Mouse (Mus musculus) hindbrain, embryonic 15.5 days (tissue): ENCODE measurements around the gene Nbr1. TPM values are rescaled to one million over a fixed set of nuclear protein-coding genes. Genes with fewer than 3 reads are reported as not detected.
"Not testable (repeated sequence)": the region's sequence is repeated elsewhere in the genome, so short reads cannot be mapped to it uniquely, and the experiment has no call there.

ENCODE experiments used
- ATAC-seq: fragments of 200-750 bp; cut with Nextera tagmentation; 2 replicates; pipeline ENCODE4 v1.8.0; 2017; ENCODE audit warnings: low read depth, moderate number of reproducible peaks, moderate TSS enrichment; ENCODE audit not compliant: low FRiP score
- H3K27ac ChIP-seq: fragments of 300-500 bp; sonication (generic); replicated peaks from 2 replicates; pipeline ENCODE4 v1.5.1; 2015; ENCODE audit warnings: mild to moderate bottlenecking, inconsistent platforms
- H3K27me3 ChIP-seq: fragments of 300-500 bp; sonication (generic); 2 replicates; pipeline ENCODE4 v1.6.1; 2015; ENCODE audit warnings: control low read depth, inconsistent platforms
- H3K36me3 ChIP-seq: fragments of 300-500 bp; sonication (generic); 2 replicates; pipeline ENCODE4 v1.6.1; 2015; ENCODE audit warnings: control low read depth, inconsistent platforms
- H3K4me1 ChIP-seq: fragments of 300-500 bp; sonication (generic); replicated peaks from 2 replicates; pipeline ENCODE4 v1.6.1; 2015; ENCODE audit warnings: control low read depth, inconsistent platforms
- H3K4me2 ChIP-seq: fragments of 300-500 bp; sonication (generic); 2 replicates; pipeline ENCODE4 v1.6.1; 2015; ENCODE audit warnings: moderate library complexity, mild to moderate bottlenecking, inconsistent platforms
- H3K4me3 ChIP-seq: fragments of 300-500 bp; sonication (generic); 2 replicates; pipeline ENCODE4 v1.5.1; 2015; ENCODE audit warnings: mild to moderate bottlenecking, inconsistent platforms
- H3K9ac ChIP-seq: fragments of 300-500 bp; sonication (generic); 2 replicates; pipeline ENCODE4 v1.6.1; 2015; ENCODE audit warnings: inconsistent platforms
- H3K9me3 ChIP-seq: fragments of 300-500 bp; sonication (generic); 2 replicates; pipeline ENCODE4 v1.6.1; 2016; ENCODE audit warnings: control low read depth, inconsistent platforms
- WGBS: fragments of 180-500 bp; shearing (Covaris S2); methylation state at CpG from one replicate; pipeline ENCODE4 v1.1.7; 2015; 5-methylcytosine and 5-hydroxymethylcytosine counted together
- polyA plus RNA-seq: library from polyadenylated mRNA; unstranded; fragments of >200 nt; fragmentation: Nextera tagmentation; extraction: Ambion mirVana; gene quantifications from 2 replicates; pipeline ENCODE4 v1.2.1, GENCODE M21; 2015

The Nbr1 gene
- polyA plus RNA-seq, 1 experiment from 2014 or later, result 87.6 TPM

DNA sequence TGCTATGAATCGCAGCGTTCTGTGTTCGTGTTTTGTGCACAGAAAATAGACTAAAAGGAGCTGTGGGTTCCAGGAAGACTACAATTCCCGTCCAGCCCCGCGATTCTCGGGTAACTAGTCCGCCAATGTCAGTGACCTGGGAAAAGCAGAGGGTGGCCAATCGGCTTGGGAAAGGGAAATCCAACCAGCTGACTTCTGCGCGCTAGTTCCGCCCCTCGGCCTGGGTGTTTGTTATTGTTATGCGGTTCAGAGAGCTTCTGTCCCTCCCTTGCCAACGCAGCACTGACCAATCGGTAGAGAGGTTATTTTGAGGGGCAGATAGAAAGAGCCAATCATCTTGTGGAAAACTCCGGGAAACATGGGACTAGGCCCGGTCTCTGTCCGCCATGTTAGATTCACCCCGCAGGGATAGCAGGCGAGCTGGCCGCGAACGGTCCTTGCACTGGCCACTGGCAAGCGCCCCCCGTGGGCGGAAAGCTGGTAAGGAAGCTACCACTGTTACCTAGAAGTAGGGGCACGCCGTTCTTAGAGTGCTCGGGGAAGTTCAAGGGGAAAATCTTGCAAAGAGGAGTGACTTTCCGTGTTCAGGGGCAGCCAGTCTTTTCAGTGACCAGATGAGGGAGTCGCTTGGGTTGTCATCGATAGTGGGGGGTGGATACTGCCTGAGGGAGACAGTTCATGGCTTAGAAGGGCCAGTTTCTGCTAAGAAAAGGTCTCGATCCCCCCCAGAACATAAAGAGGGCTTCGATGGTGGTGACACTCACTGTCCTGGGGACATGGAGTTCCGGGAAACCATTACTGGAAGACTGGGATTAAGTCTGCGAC, 739 bp downstream of the Nbr1 start:
- peak overlapping the region; percentile 73 for H3K9ac ChIP-seq
- H3K27ac ChIP-seq, result peak overlapping the region; percentile 97
- H3K27me3 ChIP-seq, result no peaks in the 10 kb centered on the region
- H3K4me3 ChIP-seq, result peak overlapping the region; percentile 80
- ATAC-seq, result peak; percentile 99
- WGBS, result under 1% methylated on average over 37 of the region's 37 CpGs
- H3K36me3 ChIP-seq, result peaks cover 11% of the 10 kb centered on the region; the same call in 1 of the 2 replicates
- peaks cover 37% of the 10 kb centered on the region for H3K4me1 ChIP-seq
- peak overlapping the region; percentile 70 for H3K4me2 ChIP-seq
- H3K9me3 ChIP-seq, result no peaks in the 10 kb centered on the region

DNA sequence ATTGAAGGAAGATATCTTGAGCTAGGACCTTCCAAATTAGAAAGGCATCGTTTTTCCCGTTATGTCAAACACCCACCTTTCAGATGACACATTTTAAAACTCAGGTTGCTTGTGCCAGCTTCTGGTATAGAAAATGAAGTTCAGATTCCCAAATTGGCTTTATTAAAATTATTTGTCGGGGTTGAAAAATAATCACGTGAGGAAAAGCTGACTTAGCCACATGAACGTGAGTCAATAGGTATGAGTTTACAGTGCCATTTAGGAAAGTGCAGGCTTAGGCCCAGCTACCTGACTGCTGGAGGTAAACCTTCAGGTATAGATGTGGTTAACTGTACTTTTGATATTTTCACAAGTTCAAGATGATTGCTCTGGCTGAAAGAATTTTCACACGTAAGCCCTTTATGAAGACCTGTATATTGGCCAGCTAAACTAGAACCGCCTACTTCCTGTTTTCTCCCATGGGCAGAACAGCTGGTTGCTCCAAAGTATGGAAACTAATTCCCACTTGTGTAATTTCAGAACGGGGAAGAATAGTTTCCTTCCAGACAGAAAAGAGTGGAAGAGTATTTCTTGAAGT, 1.5 kb downstream of the Nbr1 start:
- Histone ChIP-seq H3K4me2 (peak overlapping the region; percentile 70), H3K4me1 (peaks cover 37% of the 10 kb centered on the region), H3K36me3 (peaks cover 18% of the 10 kb centered on the region; the same call in 1 of the 2 replicates), H3K9me3 (no peaks in the 10 kb centered on the region), H3K9ac (peak overlapping the region; percentile 73), H3K4me3 (peak overlapping the region; percentile 80), H3K27ac (peak overlapping the region; percentile 97), H3K27me3 (no peaks in the 10 kb centered on the region)
- ATAC-seq, result no peak
- WGBS, result 21% methylated on average over 8 of the region's 8 CpGs

DNA sequence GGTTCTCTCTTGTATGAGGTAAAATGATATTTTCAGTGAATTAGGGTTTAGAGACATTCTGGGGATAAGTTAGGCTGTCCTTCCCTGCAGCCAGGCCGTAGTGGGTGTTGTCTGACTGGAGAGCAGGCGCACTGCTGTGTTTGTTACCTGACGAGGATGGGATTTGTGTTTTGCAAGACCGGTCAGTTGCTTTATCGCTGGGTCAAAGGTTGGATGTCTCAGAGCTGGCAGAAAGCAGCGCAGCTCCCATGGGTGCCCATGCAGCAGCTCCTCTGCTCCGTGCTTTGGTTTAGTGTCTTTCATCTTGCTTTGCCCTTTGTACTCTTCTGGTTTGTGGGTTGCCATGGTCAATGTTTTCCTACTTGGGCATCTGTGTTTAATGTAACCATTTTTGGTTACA, 4.6 kb downstream of the Nbr1 start:
- no peak overlapping the region for H3K27ac ChIP-seq
- H3K36me3 ChIP-seq, result peaks cover 39% of the 10 kb centered on the region
- no peaks in the 10 kb centered on the region for H3K27me3 ChIP-seq
- no peak overlapping the region for H3K4me2 ChIP-seq
- no peak overlapping the region for H3K4me3 ChIP-seq
- 92% methylated on average over 7 of the region's 7 CpGs for WGBS
- H3K9ac ChIP-seq, result no peak overlapping the region
- no peak for ATAC-seq
- H3K9me3 ChIP-seq, result no peaks in the 10 kb centered on the region
- H3K4me1 ChIP-seq, result peaks cover 27% of the 10 kb centered on the region

DNA sequence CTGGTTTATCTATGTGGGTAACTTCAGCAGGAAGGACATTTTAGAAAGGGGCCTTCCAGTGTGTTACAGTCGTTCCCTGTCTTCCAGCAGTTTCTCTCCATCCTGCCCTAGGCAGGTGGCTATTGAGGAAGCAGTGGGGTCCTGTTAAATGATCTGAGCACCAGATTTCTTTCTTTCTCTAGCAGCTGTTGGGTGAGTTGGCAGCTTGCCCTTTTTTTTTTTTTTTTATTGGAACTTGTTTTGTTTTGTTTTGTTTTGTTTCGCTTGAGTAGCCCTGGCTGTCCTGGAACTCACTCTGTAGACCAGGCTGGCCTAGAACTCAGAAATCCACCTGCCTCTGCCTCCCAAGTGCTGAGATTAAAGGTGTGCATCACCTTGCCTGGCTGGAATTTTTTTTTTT, 5.0 kb downstream of the Nbr1 start:
- 59% methylated on average over 2 of the region's 2 CpGs for WGBS
- no peak overlapping the region for H3K9ac ChIP-seq

DNA sequence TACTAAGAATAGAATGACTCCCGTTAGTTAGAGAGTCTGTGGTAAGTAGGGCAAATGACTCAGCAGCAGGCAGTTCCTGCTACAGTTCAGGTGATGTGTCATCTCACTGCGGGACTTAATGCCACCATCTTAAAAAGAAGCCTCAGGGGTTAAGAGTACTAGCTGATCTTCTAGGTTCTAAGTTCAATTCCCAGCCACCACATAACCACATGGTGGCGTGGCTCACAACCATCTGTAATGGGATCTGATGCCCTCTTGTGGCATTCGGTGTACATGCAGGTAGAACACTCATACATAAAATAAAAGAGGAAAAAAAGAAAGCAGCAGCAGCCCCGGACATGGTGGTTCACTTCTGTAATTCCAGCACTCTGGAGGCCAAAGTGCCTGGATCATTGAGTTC, 10.4 kb downstream of the Nbr1 start:
- Histone ChIP-seq H3K4me3 (no peak overlapping the region), H3K9me3 (no peaks in the 10 kb centered on the region), H3K36me3 (peaks cover 67% of the 10 kb centered on the region), H3K4me2 (no peak overlapping the region), H3K27ac (no peak overlapping the region), H3K9ac (no peak overlapping the region), H3K4me1 (no peaks in the 10 kb centered on the region), H3K27me3 (no peaks in the 10 kb centered on the region)
- ATAC-seq, result no peak
- 38% methylated on average over 5 of the region's 5 CpGs for WGBS

More for the DNA sequence above, 5.0 kb downstream of the Nbr1 start:
- no peaks in the 10 kb centered on the region for H3K9me3 ChIP-seq
- ATAC-seq, result no peak
- peaks cover 40% of the 10 kb centered on the region for H3K36me3 ChIP-seq
- H3K4me3 ChIP-seq, result no peak overlapping the region
- no peak overlapping the region for H3K27ac ChIP-seq
- no peaks in the 10 kb centered on the region for H3K27me3 ChIP-seq
- H3K4me2 ChIP-seq, result no peak overlapping the region
- peaks cover 27% of the 10 kb centered on the region for H3K4me1 ChIP-seq

DNA sequence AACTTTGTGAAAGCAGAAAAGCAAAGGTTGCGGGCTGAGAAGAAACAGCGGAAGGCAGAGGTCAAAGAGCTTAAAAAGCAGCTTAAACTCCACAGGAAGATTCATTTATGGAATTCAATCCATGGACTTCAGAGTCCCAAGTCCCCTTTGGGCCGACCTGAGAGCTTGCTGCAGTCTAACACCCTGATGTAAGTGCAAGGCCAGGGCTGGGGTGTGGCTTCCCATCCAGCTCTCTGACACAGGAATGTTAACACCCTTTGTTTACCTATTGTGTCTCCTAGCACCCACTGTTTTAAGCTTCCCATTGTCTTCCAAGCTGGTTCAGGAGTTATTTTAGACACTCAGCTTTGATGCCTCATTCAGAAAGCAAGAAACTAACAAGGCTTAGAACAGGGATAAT, 16.5 kb downstream of the Nbr1 start:
- WGBS, result 83% methylated on average over 3 of the region's 3 CpGs
- H3K36me3 ChIP-seq, result peaks cover 86% of the 10 kb centered on the region
- no peaks in the 10 kb centered on the region for H3K9me3 ChIP-seq
- no peak overlapping the region for H3K4me2 ChIP-seq
- ATAC-seq, result no peak
- no peak overlapping the region for H3K27ac ChIP-seq
- H3K4me3 ChIP-seq, result no peak overlapping the region
- H3K27me3 ChIP-seq, result no peaks in the 10 kb centered on the region
- no peak overlapping the region for H3K9ac ChIP-seq
- H3K4me1 ChIP-seq, result no peaks in the 10 kb centered on the region

DNA sequence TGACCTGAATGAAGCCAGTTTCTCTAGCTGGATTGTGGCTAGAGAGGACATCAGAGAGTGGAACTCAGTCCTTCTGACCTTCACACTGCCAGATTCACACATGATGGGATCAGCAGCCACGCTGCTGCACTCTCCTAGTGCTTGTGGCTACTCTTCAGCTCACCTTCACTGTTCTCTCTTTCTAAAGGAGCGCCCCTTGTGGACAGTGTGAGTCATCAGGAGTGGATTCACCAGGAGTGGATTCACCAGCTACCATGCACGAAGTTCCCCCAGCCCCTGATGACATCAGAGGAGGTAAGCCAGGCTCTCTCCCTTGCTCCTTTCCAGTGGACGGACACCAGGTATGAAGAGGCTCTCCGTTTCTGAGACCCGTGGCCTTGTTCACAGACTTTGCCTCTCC, 24.2 kb downstream of the Nbr1 start:
- no peaks in the 10 kb centered on the region for H3K27me3 ChIP-seq
- no peak overlapping the region for H3K27ac ChIP-seq
- no peak overlapping the region for H3K9ac ChIP-seq
- H3K36me3 ChIP-seq, result peaks cover 93% of the 10 kb centered on the region
- no peak overlapping the region for H3K4me3 ChIP-seq
- H3K4me2 ChIP-seq, result no peak overlapping the region
- ATAC-seq, result no peak
- no peaks in the 10 kb centered on the region for H3K9me3 ChIP-seq
- 80% methylated on average over 6 of the region's 6 CpGs for WGBS
- H3K4me1 ChIP-seq, result no peaks in the 10 kb centered on the region

DNA sequence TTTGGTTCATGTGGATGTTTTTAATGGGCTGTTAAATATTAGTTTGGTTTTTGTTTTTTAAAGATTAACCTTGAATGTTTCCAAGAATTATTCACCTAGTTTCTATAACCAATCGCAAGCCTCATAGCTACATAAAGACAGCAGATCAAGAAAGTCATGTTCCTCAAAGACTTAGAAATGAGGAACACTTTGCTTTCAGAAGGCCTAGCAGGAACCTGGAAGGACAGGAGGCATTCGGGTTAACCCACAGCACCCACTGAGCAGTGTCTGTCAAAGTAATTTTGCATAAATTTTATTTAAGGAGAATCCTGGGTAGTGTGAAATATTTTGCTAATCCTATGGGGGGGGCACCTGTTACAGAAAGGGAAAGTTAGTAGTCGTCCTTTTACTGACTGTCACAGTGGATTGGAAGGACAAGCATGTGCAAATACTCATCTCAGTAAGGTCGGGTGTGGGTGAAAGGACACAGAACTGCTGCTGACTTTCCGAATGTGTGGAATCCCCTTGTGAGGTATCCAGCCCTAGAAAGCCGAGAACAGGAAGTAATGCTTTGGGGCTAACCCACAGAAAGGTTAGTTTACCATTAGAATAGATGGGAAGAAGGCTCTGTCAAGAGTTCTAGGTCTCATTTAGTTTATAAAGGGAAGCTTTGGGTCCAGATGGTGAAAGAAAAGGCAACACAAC, 29.3 kb downstream of the Nbr1 start:
- no peaks in the 10 kb centered on the region for H3K9me3 ChIP-seq
- no peaks in the 10 kb centered on the region for H3K4me1 ChIP-seq
- H3K4me2 ChIP-seq, result no peak overlapping the region
- no peaks in the 10 kb centered on the region for H3K27me3 ChIP-seq
- H3K36me3 ChIP-seq, result peaks cover 49% of the 10 kb centered on the region
- no peak overlapping the region for H3K9ac ChIP-seq
- H3K4me3 ChIP-seq, result no peak overlapping the region
- 81% methylated on average over 6 of the region's 6 CpGs for WGBS
- ATAC-seq, result no peak
- H3K27ac ChIP-seq, result no peak overlapping the region

DNA sequence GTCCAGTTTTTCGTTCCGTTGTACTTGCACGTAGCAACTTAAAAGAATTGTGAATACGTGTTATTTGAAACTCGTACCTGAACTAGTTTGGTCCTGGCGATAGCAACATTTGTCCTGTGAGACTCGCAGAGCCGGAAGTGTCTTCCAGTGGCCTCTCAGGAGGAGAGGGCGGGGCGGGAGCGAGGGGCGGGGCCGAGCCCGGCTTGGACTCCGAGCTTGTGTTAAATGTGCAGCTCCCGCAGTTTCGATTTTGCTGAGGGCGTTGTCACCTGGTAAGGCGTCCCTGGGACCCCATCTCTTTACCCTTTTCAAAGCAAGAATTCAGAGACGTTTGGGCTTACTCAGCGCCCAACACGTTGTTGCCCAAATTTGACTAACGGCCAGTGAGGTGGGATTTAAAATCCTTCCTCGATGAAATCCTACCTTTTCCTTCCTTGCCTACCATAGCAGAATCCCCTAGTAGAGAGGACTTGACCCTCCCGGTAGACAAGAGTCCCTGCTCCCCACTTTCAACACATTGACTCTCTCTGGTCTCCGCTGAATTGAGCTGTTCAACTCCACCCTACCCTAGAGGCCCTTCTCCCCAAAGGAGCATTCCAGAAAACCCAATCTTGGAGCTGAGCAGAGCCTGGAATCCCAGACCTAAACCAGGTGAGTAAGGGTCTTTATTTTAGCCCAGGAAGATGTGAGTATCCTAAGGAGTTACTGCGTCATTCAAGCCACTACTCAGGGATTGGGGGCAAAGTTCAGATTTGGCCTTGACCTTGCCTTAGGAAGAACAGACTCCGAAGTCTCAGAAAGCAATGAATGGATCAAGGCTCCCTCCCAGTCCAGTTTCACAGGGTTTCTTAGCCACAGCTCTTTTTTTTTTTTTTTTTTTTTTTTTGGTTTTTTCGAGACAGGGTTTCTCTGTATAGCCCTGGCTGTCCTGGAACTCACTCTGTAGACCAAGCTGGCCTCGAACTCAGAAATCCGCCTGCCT, 30.4 kb downstream of the Nbr1 start, which contains the start of gene Tmem106a:
Gene Tmem106a, plus strand, starts transcription at position 189 of the 982 bp plus-strand sequence.
- WGBS, result 22% methylated on average over 31 of the region's 31 CpGs
- Histone ChIP-seq H3K36me3 (peaks cover 38% of the 10 kb centered on the region), H3K4me3 (peak within 1 kb of the TSS; percentile 19)

DNA sequence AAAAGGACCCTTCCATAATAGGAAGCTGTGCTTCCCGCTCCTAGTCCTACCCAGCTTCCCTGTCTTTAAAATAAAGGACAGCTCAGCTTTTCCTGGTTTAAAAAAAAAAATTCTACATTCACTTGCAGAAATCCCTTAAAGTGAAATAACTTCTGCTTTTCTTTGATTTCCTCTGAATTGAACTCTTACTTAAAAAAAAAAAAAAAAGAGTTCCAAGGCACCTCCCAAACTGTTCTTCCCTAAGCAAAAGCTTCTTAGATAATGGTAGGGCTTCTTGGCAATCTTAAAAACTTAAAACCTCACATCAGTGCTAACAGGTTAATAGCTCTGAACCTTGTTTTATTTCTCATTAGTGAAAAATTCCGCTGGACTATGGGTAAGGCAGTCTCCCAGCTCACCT, 31.3 kb downstream of the Nbr1 start:
- WGBS, result 86% methylated on average over 2 of the region's 2 CpGs
- Histone ChIP-seq H3K27ac (no peak overlapping the region), H3K36me3 (peaks cover 29% of the 10 kb centered on the region), H3K9ac (no peak overlapping the region), H3K4me2 (no peak overlapping the region), H3K9me3 (no peaks in the 10 kb centered on the region), H3K27me3 (no peaks in the 10 kb centered on the region), H3K4me3 (no peak overlapping the region), H3K4me1 (no peaks in the 10 kb centered on the region)
- ATAC-seq, result no peak

More for the DNA sequence above, 30.4 kb downstream of the Nbr1 start, which contains the start of gene Tmem106a:
- no peak for ATAC-seq
- H3K27me3 ChIP-seq, result no peaks in the 10 kb centered on the region
- H3K9ac ChIP-seq, result no peak within 1 kb of the TSS
- no peak within 1 kb of the TSS for H3K27ac ChIP-seq
- H3K4me1 ChIP-seq, result no peaks in the 10 kb centered on the region
- no peaks in the 10 kb centered on the region for H3K9me3 ChIP-seq
- H3K4me2 ChIP-seq, result peak within 1 kb of the TSS; percentile 47

DNA sequence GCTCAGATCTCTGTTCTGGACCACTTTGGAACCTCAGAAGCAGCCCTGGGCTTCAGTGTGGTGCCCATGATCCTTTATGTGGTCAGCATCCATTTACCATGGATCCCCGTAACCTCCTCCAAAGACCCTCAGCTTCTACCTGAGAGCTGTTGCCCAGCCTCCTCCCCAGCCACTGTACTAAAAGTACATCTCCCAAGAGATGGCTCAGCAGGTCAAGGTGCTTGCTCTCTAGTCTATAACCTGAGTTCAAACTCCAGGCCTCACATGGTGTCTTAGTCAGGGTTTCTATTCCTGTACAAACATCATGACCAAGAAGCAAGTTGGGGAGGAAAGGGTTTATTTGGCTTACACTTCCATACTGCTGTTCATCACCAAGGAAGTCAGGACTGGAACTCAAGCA, 33.1 kb downstream of the Nbr1 start:
- not testable (repeated sequence) for H3K27ac ChIP-seq, H3K9me3 ChIP-seq, H3K4me2 ChIP-seq, H3K9ac ChIP-seq, H3K4me1 ChIP-seq, H3K4me3 ChIP-seq, ATAC-seq, H3K27me3 ChIP-seq
- WGBS, result 100% methylated on average over 1 of the region's 1 CpGs
- H3K36me3 ChIP-seq, result peaks cover 14% of the 10 kb centered on the region
